Mouse (Mus musculus): Measurements from ENCODE around the gene Ppp1r10. TPM values are rescaled to one million over a fixed set of nuclear protein-coding genes. Genes with fewer than 3 reads are reported as not detected.
"Not testable (repeated sequence)": the region's sequence is repeated elsewhere in the genome, so short reads cannot be mapped to it uniquely, and the experiment has no call there.

Gene Ppp1r10
- polyA plus RNA-seq, 1 experiment from 2014 or later, result 47.1 TPM

DNA sequence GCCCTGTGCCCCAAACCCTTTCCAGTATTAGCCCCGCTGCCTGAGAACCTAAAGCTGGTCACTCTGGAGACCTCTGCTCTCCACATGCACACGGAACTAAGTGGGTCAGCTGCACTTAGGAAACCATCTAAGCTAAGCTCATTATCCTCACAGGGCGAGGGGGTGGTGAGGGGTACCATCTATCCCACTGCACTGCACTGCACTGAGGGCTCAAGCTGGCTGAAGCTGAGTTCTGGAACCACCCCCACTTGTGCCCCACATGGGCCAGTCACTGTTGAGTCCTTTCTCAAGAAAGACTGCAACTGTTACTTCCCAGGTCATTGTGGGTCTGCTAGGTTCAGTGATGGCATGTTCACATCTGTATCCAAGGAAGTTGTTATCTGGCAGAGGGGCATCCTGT lies 36.3 kb downstream of the Ppp1r10 start:
- peaks cover 13% of the 10 kb centered on the region for H3K36me3 ChIP-seq (replicated peaks)
- not testable (repeated sequence) for H3K27me3 ChIP-seq (replicated peaks); H3K9me3 ChIP-seq; H3K4me1 ChIP-seq; H3K4me2 ChIP-seq; H3K4me3 ChIP-seq; H3K27ac ChIP-seq; ATAC-seq (replicated peaks); H3K9ac ChIP-seq
- 84% methylated on average over 3 of the region's 3 CpGs for WGBS

GRCm38 (mm10) chr17:35954665-35955064 lies 38.4 kb downstream of the Ppp1r10 start:
- Histone ChIP-seq H3K27ac (no peak overlapping the region), H3K4me3 (no peak overlapping the region), H3K4me2 (no peak overlapping the region), H3K27me3 (replicated peaks) (no peaks in the 10 kb centered on the region), H3K36me3 (replicated peaks) (peaks cover 31% of the 10 kb centered on the region), H3K9ac (no peak overlapping the region), H3K4me1 (no peaks in the 10 kb centered on the region), H3K9me3 (no peaks in the 10 kb centered on the region)
- 82% methylated on average over 8 of the region's 8 CpGs for WGBS
- no peak for ATAC-seq (replicated peaks)

DNA sequence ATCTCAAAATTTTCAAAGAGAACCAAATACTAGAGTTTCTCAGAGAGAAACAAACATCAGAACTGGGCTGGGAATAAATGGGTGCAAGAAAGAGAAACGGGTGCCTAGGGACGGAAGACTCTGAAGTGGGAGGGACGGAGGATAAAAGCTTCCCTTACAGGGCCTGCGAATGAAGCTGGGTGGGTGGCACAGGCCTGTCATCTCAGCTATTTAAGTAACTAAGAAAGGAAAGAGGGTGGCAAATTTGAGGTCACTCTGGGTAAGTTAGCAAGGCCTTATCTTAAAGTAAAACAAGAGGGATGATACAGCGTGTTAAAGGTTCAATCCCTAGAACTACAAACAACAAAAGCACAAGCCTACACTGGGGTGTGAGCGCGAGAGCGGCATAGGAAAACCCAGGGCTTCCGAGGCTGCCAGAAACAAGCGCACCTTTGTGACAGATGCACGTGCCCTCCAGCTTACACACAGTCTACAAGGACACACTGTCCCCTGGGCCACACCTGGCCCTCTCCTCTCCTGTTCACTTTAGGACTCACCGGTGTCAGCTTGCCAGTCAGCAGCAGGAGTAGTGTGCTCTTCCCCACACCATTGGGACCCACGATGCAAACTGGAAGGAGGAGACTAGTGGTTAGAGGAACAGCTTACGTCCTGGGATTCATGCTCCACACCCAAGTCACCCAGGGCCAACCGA lies 42.4 kb downstream of the Ppp1r10 start:
- no peaks in the 10 kb centered on the region for H3K9me3 ChIP-seq
- H3K9ac ChIP-seq, result no peak overlapping the region
- peaks cover 67% of the 10 kb centered on the region for H3K36me3 ChIP-seq (replicated peaks)
- no peak overlapping the region for H3K27ac ChIP-seq
- no peak overlapping the region for H3K4me2 ChIP-seq
- ATAC-seq (replicated peaks), result no peak
- no peaks in the 10 kb centered on the region for H3K4me1 ChIP-seq
- no peak overlapping the region for H3K4me3 ChIP-seq
- 96% methylated on average over 15 of the region's 15 CpGs for whole genome bisulfite sequencing
- H3K27me3 ChIP-seq (replicated peaks), result no peaks in the 10 kb centered on the region

- Histone ChIP-seq H3K4me1 (peaks cover 11% of the 10 kb centered on the region), H3K36me3 (replicated peaks) (peaks cover 55% of the 10 kb centered on the region), H3K9me3 (no peaks in the 10 kb centered on the region), H3K4me2 (no peak overlapping the region), H3K27me3 (replicated peaks) (no peaks in the 10 kb centered on the region), H3K27ac (no peak overlapping the region), H3K4me3 (no peak overlapping the region), H3K9ac (no peak overlapping the region)
- no peak for ATAC-seq (replicated peaks)
- whole genome bisulfite sequencing, result 89% methylated on average over 10 of the region's 10 CpGs
These were observed 47.0 kb downstream of the Ppp1r10 start for GRCm38 (mm10) chr17:35963279-35963678.

GRCm38 (mm10) chr17:35967621-35968020 lies 51.4 kb downstream of the Ppp1r10 start:
- Histone ChIP-seq H3K4me2 (no peak overlapping the region), H3K9ac (no peak overlapping the region), H3K9me3 (no peaks in the 10 kb centered on the region), H3K4me1 (peaks cover 26% of the 10 kb centered on the region), H3K36me3 (replicated peaks) (peaks cover 23% of the 10 kb centered on the region), H3K4me3 (no peak overlapping the region), H3K27ac (no peak overlapping the region), H3K27me3 (replicated peaks) (no peaks in the 10 kb centered on the region)
- no peak for ATAC-seq (replicated peaks)
- WGBS, result 96% methylated on average over 2 of the region's 2 CpGs

DNA sequence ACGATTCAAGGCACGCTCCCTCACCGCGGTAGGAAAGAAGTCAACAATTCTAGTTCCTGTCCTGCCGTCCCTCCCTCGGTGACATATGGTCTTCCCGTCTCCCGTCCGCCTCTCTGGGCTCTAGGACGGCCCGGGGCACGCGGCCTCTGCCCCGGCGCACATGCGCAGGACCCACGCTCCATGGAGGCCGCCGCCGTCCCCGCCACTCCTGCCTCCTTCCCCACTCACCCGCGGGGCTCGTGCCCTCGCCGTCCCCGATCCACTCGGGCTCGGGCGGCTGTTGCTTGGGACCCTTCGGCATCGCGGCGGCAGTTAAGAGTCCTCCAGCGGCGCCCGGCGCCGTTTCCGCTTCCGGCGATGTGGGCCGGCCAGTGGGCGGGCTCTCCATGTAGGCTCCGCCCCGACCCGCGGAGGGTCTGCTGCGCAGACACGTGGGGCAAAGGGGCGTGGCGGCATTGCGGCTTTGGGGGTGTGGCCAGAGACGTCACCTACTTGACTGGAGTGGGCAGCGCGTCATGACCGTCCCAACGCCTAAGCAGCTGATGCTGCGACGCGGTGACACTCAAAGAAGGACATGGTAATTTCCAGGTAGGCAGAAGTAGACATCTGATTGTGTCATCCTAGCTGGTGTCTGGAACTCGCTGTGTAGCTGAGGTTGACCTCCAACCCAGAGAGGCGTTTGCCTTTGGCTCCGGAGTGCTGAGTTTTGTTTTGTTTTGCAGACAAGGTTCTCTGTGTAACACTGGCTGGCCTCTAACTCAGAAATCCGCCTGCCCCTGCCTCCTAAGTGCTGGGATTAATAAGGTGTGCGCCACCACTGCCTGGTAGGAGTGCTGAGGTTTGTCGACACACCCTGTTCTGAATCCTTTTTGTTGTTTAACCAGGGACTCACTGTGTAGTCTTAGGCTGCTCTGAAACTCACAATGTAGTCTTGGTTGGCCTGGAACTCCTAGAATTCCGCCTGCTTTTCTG lies 53.5 kb downstream of the Ppp1r10 start, which contains the start of gene Abcf1:
Gene Abcf1 (minus strand): TSS at position 344 of the 972 bp plus-strand sequence.
- peak within 1 kb of the TSS; percentile 68 for H3K9ac ChIP-seq
- peaks cover 26% of the 10 kb centered on the region for H3K4me1 ChIP-seq
- peak within 1 kb of the TSS; percentile 75 for H3K27ac ChIP-seq
- H3K4me3 ChIP-seq, result peak within 1 kb of the TSS; percentile 74
- H3K9me3 ChIP-seq, result no peaks in the 10 kb centered on the region
- H3K4me2 ChIP-seq, result peak within 1 kb of the TSS; percentile 84
- peaks cover 16% of the 10 kb centered on the region for H3K36me3 ChIP-seq (replicated peaks)
- H3K27me3 ChIP-seq (replicated peaks), result no peaks in the 10 kb centered on the region
- under 1% methylated on average over 68 of the region's 68 CpGs for WGBS
- ATAC-seq (replicated peaks), result peak; percentile 96

DNA sequence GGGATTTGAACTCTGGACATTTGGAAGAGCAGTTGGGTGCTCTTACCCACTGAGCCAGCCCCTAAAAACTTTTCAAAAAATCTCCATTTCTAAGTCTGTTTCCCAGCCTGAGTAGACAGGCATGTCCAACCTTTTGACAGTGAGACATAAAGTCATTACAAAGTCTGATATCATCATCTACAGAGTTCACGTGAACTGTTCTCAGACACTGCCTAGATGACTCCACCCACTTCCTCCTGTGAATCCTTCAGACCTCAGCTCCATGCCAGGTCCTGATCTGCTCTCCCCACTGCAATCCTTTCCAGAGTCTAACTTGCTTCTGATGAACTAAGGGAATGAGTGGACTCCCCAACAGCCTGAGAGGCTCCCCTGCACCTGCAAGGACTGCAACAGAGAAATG lies 55.9 kb downstream of the Ppp1r10 start:
- H3K9ac ChIP-seq, result no peak overlapping the region
- peaks cover 14% of the 10 kb centered on the region for H3K36me3 ChIP-seq (replicated peaks)
- no peak overlapping the region for H3K4me3 ChIP-seq
- ATAC-seq (replicated peaks), result no peak
- H3K4me2 ChIP-seq, result no peak overlapping the region
- H3K27me3 ChIP-seq (replicated peaks), result no peaks in the 10 kb centered on the region
- 60% methylated on average over 1 of the region's 1 CpGs for WGBS
- peaks cover 26% of the 10 kb centered on the region for H3K4me1 ChIP-seq
- H3K9me3 ChIP-seq, result no peaks in the 10 kb centered on the region
- H3K27ac ChIP-seq, result no peak overlapping the region

DNA sequence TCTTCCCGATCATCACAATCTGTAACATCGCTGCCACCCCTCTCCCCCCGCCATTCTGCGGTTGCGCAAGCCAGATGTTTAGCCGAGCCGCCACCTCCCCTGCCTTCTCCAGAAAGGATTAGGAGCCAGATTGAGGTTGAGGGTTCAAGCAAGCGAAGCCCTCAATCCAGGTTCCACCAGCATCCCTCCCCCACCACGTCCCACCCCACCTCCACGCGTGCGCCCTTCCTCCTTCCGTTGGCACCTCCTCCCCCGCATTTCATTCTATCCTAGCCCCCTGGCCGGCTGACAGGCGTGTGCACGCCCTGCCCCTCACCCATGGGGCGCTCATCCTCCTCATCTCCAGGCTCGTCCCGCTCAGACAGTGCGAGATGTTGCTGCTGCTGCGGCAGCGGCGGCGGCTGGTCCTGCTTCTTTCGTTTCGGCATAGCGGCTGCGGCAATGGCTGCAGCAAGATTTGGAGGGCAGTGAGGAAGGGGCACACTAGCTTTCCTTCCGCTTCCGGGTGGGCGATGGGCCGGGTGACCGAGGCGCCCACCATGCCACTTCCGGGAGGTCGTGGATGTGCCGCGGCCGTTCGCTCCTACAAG lies 62.7 kb downstream of the Ppp1r10 start:
- Histone ChIP-seq H3K9me3 (no peaks in the 10 kb centered on the region), H3K4me1 (peaks cover 23% of the 10 kb centered on the region), H3K4me3 (peak overlapping the region; percentile 80), H3K36me3 (replicated peaks) (peaks cover 12% of the 10 kb centered on the region), H3K9ac (peak overlapping the region; percentile 79), H3K27ac (peak overlapping the region; percentile 98), H3K4me2 (peak overlapping the region; percentile 94), H3K27me3 (replicated peaks) (no peaks in the 10 kb centered on the region)
- under 1% methylated on average over 41 of the region's 41 CpGs for WGBS
- ATAC-seq (replicated peaks), result peak; percentile 90

- peaks cover 9% of the 10 kb centered on the region for H3K36me3 ChIP-seq (replicated peaks)
- peak; percentile 82 for ATAC-seq (replicated peaks)
- under 1% methylated on average over 104 of the region's 109 CpGs for WGBS
These were observed 63.4 kb downstream of the Ppp1r10 start, which contains the start of the genes Gnl1 and Prr3 for GRCm38 (mm10) chr17:35979401-35980362. TSS of gene Gnl1 (plus strand) at chr17:35979851. TSS of gene Prr3 (minus strand) at chr17:35980236.

DNA sequence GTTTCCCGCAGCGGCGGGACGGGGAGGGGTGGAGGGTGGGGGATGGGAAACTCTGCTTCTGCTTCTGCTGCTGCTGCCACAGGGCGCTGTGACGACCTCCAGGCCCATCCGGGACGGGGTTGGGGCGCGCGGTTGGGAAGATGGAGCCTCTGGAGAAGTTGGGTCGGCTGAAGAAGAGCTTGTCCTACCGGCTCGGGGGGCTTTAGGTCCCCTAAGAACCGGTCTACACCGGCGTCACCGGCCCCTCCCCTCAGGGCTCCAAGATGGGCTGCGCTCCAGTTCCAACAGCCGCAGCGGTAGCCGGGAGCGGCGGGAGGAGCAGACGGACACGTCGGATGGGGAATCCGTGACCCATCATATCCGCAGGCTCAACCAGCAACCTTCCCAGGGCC lies 64.1 kb downstream of the Ppp1r10 start:
- H3K4me2 ChIP-seq, result peak overlapping the region; percentile 94
- WGBS, result 0% methylated on average over 29 of the region's 29 CpGs

More at GRCm38 (mm10) chr17:35979401-35980362, 63.4 kb downstream of the Ppp1r10 start, which contains the start of the genes Gnl1 and Prr3:
- Histone ChIP-seq H3K27ac (peak within 1 kb of the TSS; percentile 98), H3K4me3 (peak within 1 kb of the TSS; percentile 80), H3K27me3 (replicated peaks) (no peaks in the 10 kb centered on the region), H3K4me1 (peaks cover 23% of the 10 kb centered on the region), H3K4me2 (peak within 1 kb of the TSS; percentile 94), H3K9ac (peak within 1 kb of the TSS; percentile 79), H3K9me3 (no peaks in the 10 kb centered on the region)

GRCm38 (mm10) chr17:35981776-35982175 lies 65.5 kb downstream of the Ppp1r10 start:
- ATAC-seq (replicated peaks), result no peak
- H3K27ac ChIP-seq, result no peak overlapping the region
- H3K9ac ChIP-seq, result no peak overlapping the region
- H3K36me3 ChIP-seq (replicated peaks), result peaks cover 11% of the 10 kb centered on the region
- WGBS, result 95% methylated on average over 9 of the region's 9 CpGs
- H3K9me3 ChIP-seq, result no peaks in the 10 kb centered on the region
- H3K27me3 ChIP-seq (replicated peaks), result no peaks in the 10 kb centered on the region
- H3K4me1 ChIP-seq, result peaks cover 23% of the 10 kb centered on the region
- H3K4me3 ChIP-seq, result no peak overlapping the region
- no peak overlapping the region for H3K4me2 ChIP-seq

More for the DNA sequence above, 64.1 kb downstream of the Ppp1r10 start:
- no peaks in the 10 kb centered on the region for H3K9me3 ChIP-seq
- H3K27ac ChIP-seq, result peak overlapping the region; percentile 98
- H3K4me3 ChIP-seq, result peak overlapping the region; percentile 80
- peak; percentile 25 for ATAC-seq (replicated peaks)
- H3K27me3 ChIP-seq (replicated peaks), result no peaks in the 10 kb centered on the region
- peaks cover 23% of the 10 kb centered on the region for H3K4me1 ChIP-seq
- peaks cover 9% of the 10 kb centered on the region for H3K36me3 ChIP-seq (replicated peaks)
- peak overlapping the region; percentile 79 for H3K9ac ChIP-seq

Data from midbrain, embryonic 15.5 days (tissue).